Mouse (Mus musculus) hindbrain, embryonic 14.5 days (tissue): ENCODE results near the gene Nol9. TPM values are rescaled to one million over a fixed set of nuclear protein-coding genes. Genes with fewer than 3 reads are reported as not detected.
A peak's percentile ranks its signal among the peaks of the same experiment; 100 is the strongest.

ENCODE experiments used
- ATAC-seq: fragments of 200-750 bp; cut with Nextera tagmentation; 2 replicates; pipeline ENCODE4 v1.8.0; 2017; ENCODE audit warnings: moderate number of reproducible peaks, mild to moderate bottlenecking, moderate TSS enrichment, moderate library complexity; ENCODE audit not compliant: low FRiP score
- DNase-seq: peaks from one replicate; pipeline ENCODE4 v3.0.0-alpha.2; 2015; ENCODE audit warnings: low spot score
- H3K27ac ChIP-seq: fragments of 300-500 bp; sonication (generic); 2 replicates; pipeline ENCODE4 v1.5.1; 2014; ENCODE audit warnings: mild to moderate bottlenecking, moderate library complexity
- H3K27me3 ChIP-seq: fragments of 300-500 bp; sonication (generic); 2 replicates; pipeline ENCODE4 v1.6.1; 2014; ENCODE audit warnings: mild to moderate bottlenecking, low read length, mixed read lengths; ENCODE audit not compliant: control insufficient read depth, insufficient read depth
- H3K36me3 ChIP-seq: fragments of 300-500 bp; sonication (generic); replicated peaks from 2 replicates; pipeline ENCODE4 v1.6.1; 2014; ENCODE audit not compliant: control insufficient read depth, insufficient read depth
- H3K4me1 ChIP-seq: fragments of 300-500 bp; sonication (generic); replicated peaks from 2 replicates; pipeline ENCODE4 v1.6.1; 2014; ENCODE audit warnings: antibody characterized with exemption, low read length, mixed read lengths; ENCODE audit not compliant: control insufficient read depth, insufficient read depth
- H3K4me2 ChIP-seq: fragments of 300-500 bp; sonication (generic); replicated peaks from 2 replicates; pipeline ENCODE4 v1.6.1; 2014; ENCODE audit warnings: mild to moderate bottlenecking, moderate library complexity
- H3K4me3 ChIP-seq: fragments of 300-500 bp; sonication (generic); replicated peaks from 2 replicates; pipeline ENCODE4 v1.5.1; 2014; ENCODE audit warnings: mild to moderate bottlenecking, low read length
- H3K9ac ChIP-seq: fragments of 300-500 bp; sonication (generic); 2 replicates; pipeline ENCODE4 v1.6.1; 2014
- H3K9me3 ChIP-seq: fragments of 300-500 bp; sonication (generic); 2 replicates; pipeline ENCODE4 v1.6.1; 2016; ENCODE audit warnings: low read length; ENCODE audit not compliant: control insufficient read depth
- WGBS: fragments of 180-500 bp; shearing (Covaris S2); extraction: QIAGEN DNeasy Blood & Tissue Kit; methylation state at CpG from one replicate; pipeline ENCODE4 v1.1.7; 2014; 5-methylcytosine and 5-hydroxymethylcytosine counted together
- polyA plus RNA-seq: library from polyadenylated mRNA; unstranded; fragments of >200 nt; fragmentation: Nextera tagmentation; extraction: Ambion mirVana; gene quantifications from 2 replicates; pipeline ENCODE4 v1.2.1, GENCODE M21; 2014

The Nol9 gene
- polyA plus RNA-seq, 1 experiment from 2014 or later, result 26.1 TPM

DNA sequence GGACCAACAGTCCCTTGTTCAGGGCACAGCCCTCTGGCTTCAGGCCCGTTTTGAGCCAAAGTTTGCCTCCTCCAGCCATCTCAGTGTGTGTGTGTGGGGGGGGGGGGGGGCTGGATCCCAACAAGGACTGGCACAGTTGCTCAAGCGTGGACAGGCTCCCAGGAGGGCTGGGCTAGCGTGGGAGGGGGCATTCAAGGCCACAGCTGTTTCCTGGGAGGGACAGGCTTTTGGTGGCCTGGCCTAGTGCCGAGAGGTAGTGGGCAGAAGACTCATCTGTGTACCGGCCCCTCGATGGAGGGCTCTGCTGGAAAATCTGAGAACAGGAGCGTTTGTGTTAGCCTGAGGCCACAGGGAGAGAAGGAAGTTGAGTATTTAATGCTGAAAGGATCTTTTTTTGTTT, 40.8 kb downstream of the Nol9 start:
- Histone ChIP-seq H3K9ac (no peak overlapping the region), H3K9me3 (no peaks in the 10 kb centered on the region), H3K4me3 (no peak overlapping the region), H3K27ac (no peak overlapping the region), H3K27me3 (no peaks in the 10 kb centered on the region), H3K36me3 (no peaks in the 10 kb centered on the region), H3K4me2 (no peak overlapping the region), H3K4me1 (no peaks in the 10 kb centered on the region)
- DNase-seq (no peak), ATAC-seq (no peak)
- 66% methylated on average over 7 of the region's 7 CpGs for WGBS

GRCm38 (mm10) chr4:152083611-152084220, 44.6 kb downstream of the Nol9 start:
- DNase-seq (no peak), ATAC-seq (no peak)
- H3K4me1 ChIP-seq, result peaks cover 18% of the 10 kb centered on the region
- no peaks in the 10 kb centered on the region for H3K9me3 ChIP-seq
- no peak overlapping the region for H3K4me3 ChIP-seq
- no peak overlapping the region for H3K9ac ChIP-seq
- no peak overlapping the region for H3K27ac ChIP-seq
- WGBS, result 73% methylated on average over 7 of the region's 7 CpGs
- H3K4me2 ChIP-seq, result no peak overlapping the region
- no peaks in the 10 kb centered on the region for H3K27me3 ChIP-seq
- H3K36me3 ChIP-seq, result no peaks in the 10 kb centered on the region

GRCm38 (mm10) chr4:152084616-152085015, 45.5 kb downstream of the Nol9 start:
- no peaks in the 10 kb centered on the region; the same call in 1 of the 2 replicates for H3K36me3 ChIP-seq
- H3K9ac ChIP-seq, result no peak overlapping the region
- WGBS, result 91% methylated on average over 7 of the region's 7 CpGs
- peaks cover 20% of the 10 kb centered on the region for H3K4me1 ChIP-seq
- no peaks in the 10 kb centered on the region for H3K9me3 ChIP-seq
- no peak overlapping the region for H3K4me2 ChIP-seq
- ATAC-seq (no peak), DNase-seq (no peak)
- H3K27ac ChIP-seq, result no peak overlapping the region
- H3K4me3 ChIP-seq, result no peak overlapping the region
- no peaks in the 10 kb centered on the region for H3K27me3 ChIP-seq

DNA sequence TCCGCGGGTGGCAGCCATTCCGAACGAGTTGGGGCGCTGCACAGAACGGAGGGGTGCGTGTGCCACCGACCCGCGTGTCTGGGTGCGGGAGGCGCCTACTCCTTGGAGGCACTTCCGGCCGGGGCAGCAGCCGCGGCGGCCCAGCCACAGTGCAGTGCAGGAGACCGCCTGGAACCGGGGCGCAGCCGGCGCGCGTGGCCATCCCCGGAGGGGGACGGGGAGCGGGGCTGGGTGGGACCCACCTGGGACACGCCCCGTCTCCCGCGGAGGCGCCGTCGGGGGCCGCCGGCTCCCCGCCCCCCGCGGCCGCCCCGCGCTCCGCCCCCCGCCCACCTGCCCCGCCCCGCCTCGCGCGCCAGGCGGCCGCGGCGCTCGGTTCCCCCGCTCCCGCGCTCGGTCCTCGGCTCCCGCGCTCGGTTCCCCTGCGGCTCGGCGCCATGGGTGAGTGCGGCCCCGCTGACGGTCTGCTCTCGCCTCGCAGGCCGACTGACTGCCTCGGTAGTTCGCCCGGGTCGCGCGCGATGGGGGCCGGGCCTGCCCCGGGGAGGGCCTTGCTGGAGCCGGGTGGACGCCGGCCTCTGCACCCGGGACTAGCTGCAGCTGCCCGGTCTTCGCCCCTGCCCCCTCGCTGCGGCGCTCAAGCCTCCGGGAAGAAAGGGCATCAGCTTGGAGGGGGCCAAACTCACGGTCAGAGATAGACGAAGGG, 47.5 kb downstream of the Nol9 start:
- no peak overlapping the region; the same call in 1 of the 2 replicates for H3K27ac ChIP-seq
- H3K9me3 ChIP-seq, result no peaks in the 10 kb centered on the region
- under 1% methylated on average over 70 of the region's 92 CpGs for WGBS
- no peak for DNase-seq
- H3K27me3 ChIP-seq, result no peaks in the 10 kb centered on the region
- H3K4me1 ChIP-seq, result peaks cover 20% of the 10 kb centered on the region
- peak overlapping the region; percentile 73 for H3K4me2 ChIP-seq
- ATAC-seq, result peak; percentile 75; the same call in 1 of the 2 replicates
- H3K9ac ChIP-seq, result peak overlapping the region; percentile 80
- no peaks in the 10 kb centered on the region; the same call in 1 of the 2 replicates for H3K36me3 ChIP-seq
- H3K4me3 ChIP-seq, result peak overlapping the region; percentile 65

DNA sequence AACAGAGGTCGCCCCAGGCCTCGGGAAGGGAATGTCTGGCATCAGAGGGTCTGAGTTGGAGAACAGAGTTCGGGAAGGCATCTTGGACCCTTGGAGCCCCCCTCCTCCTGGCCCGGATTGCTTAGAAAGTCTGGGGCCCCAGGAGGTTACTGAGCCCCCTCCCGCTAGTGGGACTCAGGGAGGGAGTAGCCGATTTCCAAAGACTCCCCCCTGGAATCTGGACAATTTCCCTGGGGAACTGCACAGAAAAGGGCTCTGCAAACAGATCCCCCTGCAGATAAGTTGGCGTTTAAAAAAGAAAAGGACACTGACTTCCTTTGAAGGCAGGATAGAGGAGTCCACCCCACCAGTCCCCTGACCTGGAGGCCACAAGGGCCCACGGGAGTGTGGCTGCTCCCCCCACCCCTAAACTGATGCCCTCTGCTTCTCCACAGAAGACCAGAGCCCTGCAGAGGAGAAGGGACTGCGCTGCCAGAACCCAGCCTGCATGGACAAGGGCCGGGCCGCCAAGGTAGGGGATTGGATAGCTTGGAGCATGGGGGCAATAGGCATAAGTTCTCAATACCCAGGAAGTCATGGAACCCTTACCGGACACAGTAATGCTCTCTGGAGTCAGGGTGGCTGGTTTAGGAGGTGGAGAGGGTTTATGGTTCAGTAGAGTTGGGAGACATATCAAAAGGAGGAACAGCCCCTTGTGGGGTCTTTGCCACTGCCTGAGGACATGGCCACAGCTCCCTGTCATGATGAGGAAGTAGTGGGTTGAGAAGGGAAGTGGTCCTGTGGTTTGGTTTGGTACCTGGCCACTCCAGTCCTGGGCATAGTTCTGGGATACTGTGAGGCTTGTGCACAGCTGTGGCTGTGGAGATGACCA, 48.3 kb downstream of the Nol9 start:
- Histone ChIP-seq H3K9me3 (no peaks in the 10 kb centered on the region), H3K4me1 (peaks cover 20% of the 10 kb centered on the region), H3K27ac (no peak overlapping the region), H3K4me2 (peak overlapping the region; percentile 73), H3K36me3 (no peaks in the 10 kb centered on the region; the same call in 1 of the 2 replicates), H3K27me3 (no peaks in the 10 kb centered on the region), H3K4me3 (peak overlapping the region; percentile 65), H3K9ac (peak overlapping the region; percentile 80)
- ATAC-seq (no peak), DNase-seq (no peak)
- 5% methylated on average over 12 of the region's 12 CpGs for WGBS

DNA sequence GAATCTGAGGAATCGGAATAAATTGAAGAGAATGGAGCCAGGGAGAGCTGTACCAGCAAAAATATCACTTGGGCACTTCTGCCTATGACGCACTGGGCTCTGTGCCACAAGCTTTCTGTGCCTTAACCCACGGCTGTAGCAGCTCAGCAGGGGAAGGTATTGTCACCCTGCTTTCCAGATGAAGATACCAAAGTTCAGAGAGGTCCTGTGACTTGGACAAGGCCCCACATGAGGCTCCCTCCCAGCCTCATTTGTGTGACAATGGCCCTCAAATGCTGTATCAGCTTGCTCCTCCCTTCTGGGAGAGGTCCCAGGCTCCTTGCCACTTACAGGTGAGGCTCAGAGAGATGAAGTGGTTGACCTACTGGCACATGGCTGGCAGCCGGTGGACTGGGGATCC, 49.0 kb downstream of the Nol9 start:
- Histone ChIP-seq H3K27ac (0 out of 2 replicates have a peak overlapping the region, but pooled peaks have one; percentile 32), H3K4me1 (peaks cover 27% of the 10 kb centered on the region)
- no peak for DNase-seq

DNA sequence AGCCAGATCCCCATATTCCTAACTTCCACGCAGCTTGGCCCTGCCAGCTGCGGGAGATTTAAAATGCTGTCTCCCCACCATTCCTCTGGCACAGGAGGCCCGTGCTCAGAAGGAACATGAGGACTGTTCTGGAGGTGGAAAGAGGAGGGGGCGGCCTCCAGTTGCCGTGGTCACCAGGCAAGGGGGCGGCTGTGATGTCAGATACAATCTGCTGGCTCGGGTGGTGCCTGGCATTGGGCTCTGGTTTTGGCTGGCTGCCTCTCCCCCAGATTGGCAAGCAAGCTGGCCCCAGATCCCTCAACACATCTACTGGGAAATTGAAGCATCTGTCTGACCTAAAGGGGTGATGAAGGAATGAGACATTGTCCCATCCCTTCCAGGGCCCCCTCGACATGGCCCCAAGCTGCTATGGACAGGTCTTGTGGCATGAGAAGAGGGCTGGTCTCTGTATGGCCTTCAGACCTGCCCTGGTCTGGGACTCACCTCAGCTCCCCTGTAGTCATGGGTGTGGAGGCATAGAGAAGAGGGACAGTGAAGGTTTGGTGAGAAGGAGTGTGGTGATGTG, 49.5 kb downstream of the Nol9 start:
- DNase-seq (peak; percentile 55), ATAC-seq (no peak)
- 0 out of 2 replicates have a peak overlapping the region, but pooled peaks have one; percentile 32 for H3K27ac ChIP-seq
- H3K9ac ChIP-seq, result no peak overlapping the region
- peak overlapping the region; percentile 73 for H3K4me2 ChIP-seq
- H3K4me1 ChIP-seq, result peaks cover 27% of the 10 kb centered on the region
- no peak overlapping the region for H3K4me3 ChIP-seq
- H3K27me3 ChIP-seq, result no peaks in the 10 kb centered on the region
- no peaks in the 10 kb centered on the region for H3K9me3 ChIP-seq
- H3K36me3 ChIP-seq, result no peaks in the 10 kb centered on the region; the same call in 1 of the 2 replicates
- WGBS, result 29% methylated on average over 8 of the region's 8 CpGs

More for the DNA sequence above, 49.0 kb downstream of the Nol9 start:
- Histone ChIP-seq H3K27me3 (no peaks in the 10 kb centered on the region), H3K9me3 (no peaks in the 10 kb centered on the region), H3K4me3 (no peak overlapping the region), H3K36me3 (no peaks in the 10 kb centered on the region; the same call in 1 of the 2 replicates), H3K4me2 (peak overlapping the region; percentile 73), H3K9ac (no peak overlapping the region)
- ATAC-seq, result no peak
- WGBS, result 25% methylated on average over 4 of the region's 4 CpGs

GRCm38 (mm10) chr4:152090191-152090590, 51.1 kb downstream of the Nol9 start:
- WGBS, result 84% methylated on average over 9 of the region's 9 CpGs
- H3K36me3 ChIP-seq, result no peaks in the 10 kb centered on the region; the same call in 1 of the 2 replicates
- peaks cover 27% of the 10 kb centered on the region for H3K4me1 ChIP-seq
- H3K9ac ChIP-seq, result no peak overlapping the region
- no peaks in the 10 kb centered on the region for H3K9me3 ChIP-seq
- H3K4me2 ChIP-seq, result no peak overlapping the region
- H3K4me3 ChIP-seq, result no peak overlapping the region
- no peaks in the 10 kb centered on the region for H3K27me3 ChIP-seq
- DNase-seq (no peak), ATAC-seq (no peak)
- H3K27ac ChIP-seq, result no peak overlapping the region
